Mouse (Mus musculus): ENCODE data around the gene Glrb.

Gene Glrb

DNA sequence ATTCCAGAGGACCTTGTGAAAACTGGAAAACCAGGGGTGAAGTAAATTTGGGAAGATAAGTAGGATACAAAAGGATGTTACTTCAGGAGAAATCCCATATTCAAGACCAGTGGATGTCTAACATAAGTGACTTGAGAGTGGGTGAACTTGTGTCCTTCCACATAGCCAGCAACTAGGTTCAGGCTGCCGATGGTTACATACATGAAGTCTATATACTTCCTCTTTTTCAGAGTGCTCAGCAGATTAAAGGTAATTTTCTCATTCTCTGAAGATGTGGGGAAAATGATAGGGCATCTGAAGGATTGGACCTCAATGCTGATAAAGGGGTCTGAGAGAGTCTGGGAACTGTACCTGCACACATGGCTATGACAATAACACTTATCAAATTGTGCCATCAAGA is 89.5 kb downstream of the Glrb start:
- DNase-seq (ENCODE audit: low spot score) = no peak

DNA sequence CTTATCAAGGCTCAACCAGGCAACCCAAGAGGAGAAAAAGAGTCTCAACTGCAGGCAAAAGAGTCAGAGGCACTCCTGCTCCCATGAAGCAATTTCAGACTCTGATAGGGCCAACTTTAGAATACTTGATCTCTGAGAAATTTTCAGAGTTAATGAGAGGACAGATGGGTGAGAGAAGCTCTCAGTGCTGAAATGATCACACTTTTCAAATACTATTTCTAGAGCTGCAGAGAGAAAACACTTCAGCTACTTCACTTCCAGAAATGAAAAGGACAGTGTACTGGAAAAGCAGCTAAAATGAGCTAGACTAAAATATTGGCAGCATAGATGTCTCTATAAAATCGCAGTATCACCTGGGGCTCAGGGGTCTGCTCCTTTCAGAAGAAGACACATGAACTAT is 94.8 kb downstream of the Glrb start:
- no peak for DNase-seq (ENCODE audit: low spot score)

- no peak for DNase-seq (ENCODE audit: low spot score)
Observed at GRCm38 (mm10) chr3:80813734-80814133, 99.7 kb downstream of the Glrb start.

GRCm38 (mm10) chr3:80812237-80812636 is 101.2 kb downstream of the Glrb start:
- no peak for DNase-seq (ENCODE audit: low spot score)

- no peak for DNase-seq (ENCODE audit: low spot score)
Observed at GRCm38 (mm10) chr3:80805327-80805726, 108.1 kb downstream of the Glrb start.

- no peak for DNase-seq (ENCODE audit: low spot score)
Observed at GRCm38 (mm10) chr3:80803811-80804210, 109.6 kb downstream of the Glrb start.

DNA sequence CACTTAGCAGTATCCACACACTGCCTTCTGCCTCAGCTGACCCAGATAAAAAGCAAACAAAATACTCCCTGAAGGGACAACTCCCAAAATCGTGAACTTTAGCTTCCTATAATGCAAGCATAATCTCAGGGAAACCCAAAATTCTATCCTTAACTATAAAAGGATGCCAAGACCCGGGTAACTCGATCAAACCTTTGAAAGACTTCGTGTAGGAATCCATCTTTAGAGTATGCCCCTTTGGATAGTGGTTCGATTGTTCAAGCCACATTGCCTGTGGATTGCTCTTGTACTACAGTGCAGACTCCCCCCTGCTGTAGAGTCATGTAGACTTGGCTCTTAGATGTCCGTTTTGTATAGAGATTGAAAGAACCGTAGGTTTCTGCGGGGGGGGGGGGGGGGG is 110.2 kb downstream of the Glrb start:
- DNase-seq (ENCODE audit: low spot score) = no peak

DNA sequence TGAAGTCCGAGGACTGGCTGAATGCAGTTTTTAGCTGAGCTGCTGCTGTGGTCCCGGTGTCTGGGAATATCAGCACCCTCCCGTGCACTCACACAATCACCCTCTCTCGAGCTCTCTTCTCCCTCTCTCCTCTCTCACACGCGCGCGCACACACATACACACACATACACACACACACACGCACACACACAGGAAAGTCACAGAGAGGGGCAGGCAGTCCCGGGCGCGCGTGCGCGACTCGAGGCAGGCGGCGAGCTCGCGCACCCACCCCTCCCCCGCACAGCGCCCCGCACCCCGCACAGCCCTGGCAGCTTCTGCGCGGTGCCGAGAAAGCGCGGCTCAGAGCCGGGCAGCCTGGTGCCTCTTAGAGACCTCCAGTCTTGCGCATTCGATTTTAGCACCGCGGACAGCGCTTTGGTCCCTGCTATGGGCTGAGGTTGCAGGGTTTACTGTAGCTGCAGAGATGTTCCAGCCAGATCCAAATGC is 110.8 kb downstream of the Glrb start, which contains the start of gene Gria2:
TSS of gene Gria2 (minus strand) at position 240 of the 486 bp plus-strand sequence.
- no peak for DNase-seq (ENCODE audit: low spot score)

GRCm38 (mm10) chr3:80801827-80802310 is 111.6 kb downstream of the Glrb start:
- no peak for DNase-seq (ENCODE audit: low spot score)

GRCm38 (mm10) chr3:80800995-80801826 is 112.2 kb downstream of the Glrb start:
- DNase-seq (ENCODE audit: low spot score) = no peak

- DNase-seq (ENCODE audit: low spot score) = no peak
Observed at GRCm38 (mm10) chr3:80800299-80800994, 113.0 kb downstream of the Glrb start.

- DNase-seq (ENCODE audit: low spot score) = no peak
Observed at GRCm38 (mm10) chr3:80797935-80798334, 115.5 kb downstream of the Glrb start.

DNA sequence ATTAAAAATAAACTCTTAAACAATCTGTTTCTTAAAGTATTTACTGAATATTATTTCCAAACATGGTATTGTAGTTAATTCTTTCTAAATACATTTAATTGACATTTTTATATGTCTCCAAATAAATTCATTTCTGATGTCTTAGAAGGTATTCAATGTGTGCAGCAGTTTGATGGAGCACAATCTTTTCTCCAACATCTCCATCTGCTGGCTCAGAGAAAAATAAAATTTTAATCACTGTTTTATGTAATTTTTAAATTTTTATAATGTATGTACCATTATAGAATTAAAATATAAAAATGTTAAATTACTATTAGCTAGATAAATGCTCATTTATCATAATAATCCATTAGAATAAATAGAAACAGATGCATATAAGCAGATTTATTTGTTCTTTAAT is 116.7 kb downstream of the Glrb start:
- no peak for DNase-seq (ENCODE audit: low spot score)

DNA sequence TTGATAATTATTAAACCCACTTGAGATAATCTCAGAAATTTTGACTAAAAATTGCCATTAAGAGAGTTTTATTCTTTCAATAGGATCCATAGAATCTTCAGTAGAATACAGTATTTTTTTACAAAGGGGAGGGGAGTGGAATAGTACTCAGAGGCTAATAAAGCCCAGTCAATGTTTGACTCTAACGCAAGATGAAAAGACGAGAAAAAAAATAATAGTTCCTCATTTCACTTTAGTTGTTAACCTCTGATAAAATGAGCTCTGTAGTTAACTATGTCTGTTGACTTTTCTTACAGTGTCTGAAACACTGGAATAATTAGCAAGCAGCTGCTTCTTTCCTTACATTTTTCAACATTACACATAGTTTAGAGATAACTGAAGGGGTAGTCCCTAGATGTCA is 118.2 kb downstream of the Glrb start:
- no peak for DNase-seq (ENCODE audit: low spot score)
